Mouse (Mus musculus) mouse trophoblast stem cell (cell line): ENCODE data around the gene Adcy2.

ENCODE experiments used
- in situ Hi-C, 2 experiments: fragments of 300-500 bp; cut with MseI, MboI; formaldehyde crosslinking; loops; 2 replicates in 1 of 2; 3 replicates in 1 of 2; pipeline ENCODE4 v1.15.1; 2025

Gene Adcy2

DNA sequence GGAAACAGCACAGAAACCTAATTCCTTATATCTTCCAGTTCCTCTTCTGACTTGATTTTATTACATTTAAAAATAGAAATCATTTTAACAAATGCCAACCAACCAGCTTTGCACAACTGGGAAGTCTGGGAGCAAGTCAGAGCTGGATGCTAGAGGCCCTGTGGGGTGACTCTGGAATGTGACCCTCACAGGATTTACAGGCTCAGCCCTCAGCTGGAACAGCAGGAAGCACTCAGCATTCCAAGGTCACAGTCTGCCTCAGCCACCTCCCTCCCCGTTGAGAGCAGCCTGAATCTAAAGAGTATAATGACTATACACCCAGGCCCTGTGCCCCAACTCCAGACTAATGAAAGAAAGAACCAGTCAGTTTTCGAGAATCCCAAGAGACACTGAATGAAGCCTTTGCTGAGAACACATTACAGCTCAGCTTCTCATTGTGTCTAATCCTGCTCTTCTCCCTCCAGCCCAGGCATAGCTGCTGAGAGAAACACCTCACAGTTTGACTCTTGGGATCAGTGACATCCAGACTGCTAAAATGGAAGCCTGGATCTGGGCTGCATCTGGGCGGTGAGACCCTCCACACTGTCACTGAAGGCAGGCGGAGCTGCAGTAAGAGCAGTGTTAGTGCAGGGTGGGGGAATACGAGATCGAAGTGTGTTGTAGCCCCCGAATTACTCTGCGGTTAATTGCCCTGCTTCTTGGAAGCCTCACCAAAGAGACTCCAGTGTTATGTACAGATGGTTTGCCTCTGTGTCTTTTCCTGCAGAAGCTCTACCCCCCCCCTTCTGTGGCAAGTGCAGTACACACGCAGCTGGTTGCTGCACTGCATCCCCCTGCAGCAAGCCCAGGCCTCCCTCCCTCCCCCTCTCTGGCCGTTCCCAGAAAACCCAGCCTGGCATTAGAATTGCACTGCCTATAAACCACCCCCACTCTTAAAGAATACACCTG is 426.1 kb downstream of the Adcy2 start:
- in situ Hi-C loops = loop anchor here in 1 of 2 experiments (25.0 kb wide), 1 partner anchor 411 kb away; no protein-coding TSS in a partner anchor

GRCm38 (mm10) chr13:68572247-68572646 is 427.1 kb downstream of the Adcy2 start:
- in situ Hi-C loops = loop anchor here in 1 of 2 experiments (25.0 kb wide), 1 partner anchor 410 kb away; no protein-coding TSS in a partner anchor
